Mouse (Mus musculus): ENCODE measurements around the gene Slco3a1. TPM values are rescaled to one million over a fixed set of nuclear protein-coding genes. Genes with fewer than 3 reads are reported as not detected.

The Slco3a1 gene
- polyA plus RNA-seq, 1 experiment from 2014 or later: 26.9 TPM

- no peaks in the 10 kb centered on the region for H3K4me1 ChIP-seq
- no peaks in the 10 kb centered on the region for H3K9me3 ChIP-seq
- no peaks in the 10 kb centered on the region for H3K36me3 ChIP-seq
- WGBS: 81% methylated on average over 3 of the region's 3 CpGs
- H3K27ac ChIP-seq: no peak overlapping the region
- no peaks in the 10 kb centered on the region for H3K27me3 ChIP-seq (ENCODE audit: insufficient read depth, poor library complexity, severe bottlenecking)
- H3K4me3 ChIP-seq: no peak overlapping the region
- no peak for DNase-seq (ENCODE audit: low spot score)
Measured at GRCm38 (mm10) chr7:74241236-74241635, 313.3 kb downstream of the Slco3a1 start.

GRCm38 (mm10) chr7:74240459-74241172 is 314.0 kb downstream of the Slco3a1 start:
- no peak for DNase-seq (ENCODE audit: low spot score)
- no peaks in the 10 kb centered on the region for H3K36me3 ChIP-seq

More at GRCm38 (mm10) chr7:74240459-74241172, 314.0 kb downstream of the Slco3a1 start:
- WGBS: 62% methylated on average over 4 of the region's 4 CpGs
- H3K27ac ChIP-seq: no peak overlapping the region
- H3K4me3 ChIP-seq: no peak overlapping the region
- H3K4me1 ChIP-seq: no peaks in the 10 kb centered on the region
- H3K9me3 ChIP-seq: no peaks in the 10 kb centered on the region
- H3K27me3 ChIP-seq (ENCODE audit: insufficient read depth, poor library complexity, severe bottlenecking): no peaks in the 10 kb centered on the region

Small RNA genes within 50 kb of the gene (microRNA-seq; reads per million reads assigned to microRNA genes)
- gene Gm27459: not detected

Data from heart, embryonic 10.5 days (tissue).